20 mouse cellular contexts compared by ENCODE assay signal in the genomic region with DNA sequence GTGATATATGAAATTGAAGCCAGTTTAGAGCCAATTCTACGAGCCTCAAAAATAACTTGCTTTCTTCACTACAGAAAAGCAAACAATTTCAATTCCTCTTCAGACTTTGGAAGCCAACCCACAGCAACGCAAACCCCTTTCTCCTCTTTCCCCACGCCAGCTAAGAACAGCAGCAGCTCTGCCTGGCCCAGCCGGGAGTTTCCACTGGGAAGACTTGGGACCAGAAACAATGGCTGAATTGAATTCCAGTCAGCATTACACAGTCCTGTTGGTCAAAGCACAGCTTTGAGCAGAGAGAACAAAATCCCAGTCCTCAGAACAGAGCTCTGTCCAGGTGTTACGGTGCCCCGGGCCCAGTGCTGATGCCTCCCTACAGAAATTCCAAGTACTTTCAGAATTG. TPM values are rescaled to one million over a fixed set of nuclear protein-coding genes. Genes with fewer than 3 reads are reported as not detected.
DNase-seq lines count a peak whose midpoint lies in the region; ATAC-seq lines count a peak whose summit lies in the region.
"Had no signal": no experiment of that assay in that cellular context is flagged by ENCODE, and none has a peak within 500 bp of the region (broad histone marks: within the 10 kb centered on the region; RNA-seq: fewer than 3 reads in every experiment).

No protein-coding gene starts in this region.

- DNase-seq in heart, adult 11 months: peak; percentile 36
- DNase-seq in heart, adult 18-20 months: no peak
- DNase-seq in midbrain, embryonic 11.5 days (ENCODE audit: low spot score, missing footprints): no peak
- no peak for DNase-seq in ovary, adult 18-20 months (ENCODE audit: low spot score)
- DNase-seq in cerebellum, adult 9-10 months: no peak
- DNase-seq: cerebellum, adult 9-11 months; gastrocnemius, postnatal 36 days; kidney, adult 18-20 months; left cerebral cortex, postnatal 4 days; lung, adult 18-20 months; thymus, postnatal 14 days had no signal

- WGBS in midbrain, embryonic 13.5 days: 24% methylated on average over 6 of the region's 6 CpGs
- 29% methylated on average over 6 of the region's 6 CpGs for WGBS in midbrain, embryonic 11.5 days
- 48% methylated on average over 6 of the region's 6 CpGs for WGBS in embryonic facial prominence, embryonic 13.5 days

- H3K9me3 ChIP-seq in midbrain, embryonic 13.5 days: no peaks in the 10 kb centered on the region
- no peaks in the 10 kb centered on the region for H3K9me3 ChIP-seq in midbrain, embryonic 11.5 days (ENCODE audit: control insufficient read depth, low read length)
- H3K9me3 ChIP-seq in embryonic facial prominence, embryonic 13.5 days: no peaks in the 10 kb centered on the region
- H3K9me3 ChIP-seq: heart, embryonic 10.5 days; hindbrain, embryonic 10.5 days; midbrain, embryonic 10.5 days; neural tube, embryonic 13.5 days had no signal

- no peak overlapping the region for H3K9ac ChIP-seq in midbrain, embryonic 13.5 days (replicated peaks)
- no peak overlapping the region for H3K9ac ChIP-seq in midbrain, embryonic 11.5 days (ENCODE audit: low read length)
- H3K9ac ChIP-seq in embryonic facial prominence, embryonic 13.5 days: no peak overlapping the region
- H3K9ac ChIP-seq: neural tube, embryonic 13.5 days had no signal

- no peak overlapping the region for H3K4me3 ChIP-seq in midbrain, embryonic 13.5 days (replicated peaks)
- no peak overlapping the region for H3K4me3 ChIP-seq in midbrain, embryonic 11.5 days (ENCODE audit: low read depth, low read length)
- H3K4me3 ChIP-seq in embryonic facial prominence, embryonic 13.5 days: no peak overlapping the region
- H3K4me3 ChIP-seq: heart, embryonic 10.5 days; hindbrain, embryonic 10.5 days; midbrain, embryonic 10.5 days; neural tube, embryonic 13.5 days had no signal

- peaks cover 5% of the 10 kb centered on the region for H3K4me1 ChIP-seq in midbrain, embryonic 13.5 days (replicated peaks)
- no peaks in the 10 kb centered on the region for H3K4me1 ChIP-seq in midbrain, embryonic 11.5 days (ENCODE audit: control insufficient read depth, insufficient read depth, low read length)
- H3K4me1 ChIP-seq in embryonic facial prominence, embryonic 13.5 days: peaks cover 4% of the 10 kb centered on the region; the same call in 1 of the 2 replicates
- H3K4me1 ChIP-seq: heart, embryonic 10.5 days; neural tube, embryonic 13.5 days had no signal

- H3K27me3 ChIP-seq in midbrain, embryonic 13.5 days: no peaks in the 10 kb centered on the region
- no peaks in the 10 kb centered on the region for H3K27me3 ChIP-seq in midbrain, embryonic 11.5 days (ENCODE audit: control insufficient read depth, insufficient read depth, low read length)
- H3K27me3 ChIP-seq in embryonic facial prominence, embryonic 13.5 days: no peaks in the 10 kb centered on the region
- H3K27me3 ChIP-seq: neural tube, embryonic 13.5 days had no signal

- peaks cover 10% of the 10 kb centered on the region for H3K36me3 ChIP-seq in midbrain, embryonic 13.5 days
- no peaks in the 10 kb centered on the region for H3K36me3 ChIP-seq in midbrain, embryonic 11.5 days (ENCODE audit: control insufficient read depth, insufficient read depth, low read length)
- peaks cover 17% of the 10 kb centered on the region for H3K36me3 ChIP-seq in embryonic facial prominence, embryonic 13.5 days

- ATAC-seq in midbrain, embryonic 13.5 days: no peak
- ATAC-seq in midbrain, embryonic 11.5 days (ENCODE audit: low FRiP score): no peak
- ATAC-seq in embryonic facial prominence, embryonic 13.5 days (ENCODE audit: insufficient number of reproducible peaks, insufficient read depth, low FRiP score, low TSS enrichment, low read depth): no peak

- H3K27ac ChIP-seq in midbrain, embryonic 13.5 days: 0 out of 2 replicates have a peak overlapping the region, but pooled peaks have one; percentile 32
- no peak overlapping the region for H3K27ac ChIP-seq in midbrain, embryonic 11.5 days (ENCODE audit: low read depth, low read length)
- H3K27ac ChIP-seq in embryonic facial prominence, embryonic 13.5 days: peak overlapping the region; percentile 64
- H3K27ac ChIP-seq: heart, embryonic 10.5 days; hindbrain, embryonic 10.5 days; kidney, postnatal 0 days; macrophage; midbrain, embryonic 10.5 days; neural tube, embryonic 13.5 days had no signal

- no peak overlapping the region for H3K4me2 ChIP-seq in midbrain, embryonic 13.5 days (replicated peaks)
- no peak overlapping the region for H3K4me2 ChIP-seq in midbrain, embryonic 11.5 days
- no peak overlapping the region for H3K4me2 ChIP-seq in embryonic facial prominence, embryonic 13.5 days
- H3K4me2 ChIP-seq: liver, embryonic 11.5 days; neural tube, embryonic 13.5 days had no signal

RNA-seq across cellular contexts. Expression of a gene that starts 59.1 kb away (rescaled TPM):
- 10 to 100 TPM; 16.8 to 18.7 TPM for total RNA-seq in heart, adult 18-20 months (2021)
- 12.9 and 13.2 TPM in 2 replicates for polyA plus RNA-seq in midbrain, embryonic 13.5 days (2015; fragmentation: Nextera tagmentation; extraction: Ambion mirVana)
- polyA plus RNA-seq in midbrain, embryonic 11.5 days (2014; fragmentation: Nextera tagmentation; extraction: Ambion mirVana): 23.2 and 24.2 TPM in 2 replicates
- 22.6 and 25.1 TPM in 2 replicates for polyA plus RNA-seq in embryonic facial prominence, embryonic 13.5 days (2015; fragmentation: Nextera tagmentation; extraction: Ambion mirVana)
